Mouse (Mus musculus) adrenal gland, adult (tissue): ENCODE data around the gene Rnf168.
"Not testable (repeated sequence)": the region's sequence is repeated elsewhere in the genome, so short reads cannot be mapped to it uniquely, and the experiment has no call there.

Experiments used
- DNase-seq, 2 experiments: peaks; one replicate each; pipeline ENCODE4 v3.0.0; 2022 to 2023; ENCODE audit warnings: low spot score in 1 of 2; ENCODE audit not compliant: inconsistent age in 2 of 2

The Rnf168 gene

DNA sequence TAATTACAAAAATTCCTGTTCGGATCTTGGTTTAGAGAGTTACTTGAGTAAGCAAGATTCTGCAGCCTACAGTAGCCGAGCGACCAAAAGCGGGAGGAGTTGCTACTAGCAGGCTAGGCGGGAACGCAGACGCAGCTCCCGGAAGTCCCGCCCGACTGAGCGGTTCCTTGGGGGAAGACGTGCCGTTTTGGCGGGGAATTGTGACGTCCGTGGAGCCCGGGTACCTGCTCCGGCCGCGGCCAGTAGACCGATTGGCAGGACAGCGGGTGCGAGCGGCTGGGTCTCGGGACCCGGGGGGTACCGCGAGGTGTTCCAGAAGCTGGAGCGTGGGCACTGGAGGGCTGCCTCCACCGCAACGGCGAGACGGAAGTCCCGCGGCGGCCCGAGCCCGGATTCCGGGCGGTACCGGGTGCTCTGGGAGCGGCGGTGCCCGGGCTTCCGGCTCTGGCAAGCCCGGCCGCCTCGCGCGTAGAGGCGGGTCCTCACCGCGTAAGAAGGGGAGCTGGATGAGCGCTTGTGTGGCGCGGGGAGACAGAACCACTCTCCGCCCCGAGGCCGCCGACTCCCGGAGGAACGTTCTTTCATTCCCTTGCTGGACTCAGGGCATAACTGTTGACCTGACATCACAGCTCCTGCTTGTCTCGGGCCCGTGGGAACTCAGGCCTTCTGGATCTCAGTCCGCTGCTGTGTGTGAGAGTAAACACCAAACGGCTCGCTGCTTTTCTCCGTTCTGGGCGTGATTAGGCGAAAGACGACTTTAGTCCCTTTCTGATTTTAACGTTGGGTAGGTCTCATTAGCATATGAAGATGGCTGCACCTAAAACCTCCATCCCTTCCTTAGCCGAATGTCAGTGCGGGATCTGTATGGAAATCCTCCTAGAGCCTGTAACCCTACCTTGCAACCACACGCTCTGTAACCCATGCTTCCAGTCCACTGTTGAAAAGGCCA is at the start of gene Rnf168:
Gene Rnf168, plus strand, starts transcription at position 152 of the 949 bp plus-strand sequence.
- peak; percentile 94 to 98 for DNase-seq

DNA sequence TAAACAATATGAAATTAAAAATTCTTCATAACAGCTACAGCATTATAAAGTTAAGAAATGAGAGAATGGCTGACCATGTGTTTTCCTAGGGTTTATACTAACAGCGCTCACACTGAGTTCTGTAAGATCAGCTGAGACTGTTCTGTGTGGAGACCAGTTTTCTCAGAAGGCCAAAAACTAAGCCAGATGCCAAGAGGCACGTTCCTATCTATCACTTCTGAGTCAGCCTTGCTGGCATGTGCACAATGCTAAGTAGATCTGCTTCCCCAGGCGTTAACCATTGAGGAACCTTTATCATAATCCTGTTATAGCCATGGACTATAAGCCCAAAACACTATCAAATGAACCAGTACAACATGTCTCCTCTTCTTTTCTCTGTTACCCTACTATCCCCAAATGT is 45.2 kb upstream of the Rnf168 start:
- peak; percentile 71 to 87 for DNase-seq

DNA sequence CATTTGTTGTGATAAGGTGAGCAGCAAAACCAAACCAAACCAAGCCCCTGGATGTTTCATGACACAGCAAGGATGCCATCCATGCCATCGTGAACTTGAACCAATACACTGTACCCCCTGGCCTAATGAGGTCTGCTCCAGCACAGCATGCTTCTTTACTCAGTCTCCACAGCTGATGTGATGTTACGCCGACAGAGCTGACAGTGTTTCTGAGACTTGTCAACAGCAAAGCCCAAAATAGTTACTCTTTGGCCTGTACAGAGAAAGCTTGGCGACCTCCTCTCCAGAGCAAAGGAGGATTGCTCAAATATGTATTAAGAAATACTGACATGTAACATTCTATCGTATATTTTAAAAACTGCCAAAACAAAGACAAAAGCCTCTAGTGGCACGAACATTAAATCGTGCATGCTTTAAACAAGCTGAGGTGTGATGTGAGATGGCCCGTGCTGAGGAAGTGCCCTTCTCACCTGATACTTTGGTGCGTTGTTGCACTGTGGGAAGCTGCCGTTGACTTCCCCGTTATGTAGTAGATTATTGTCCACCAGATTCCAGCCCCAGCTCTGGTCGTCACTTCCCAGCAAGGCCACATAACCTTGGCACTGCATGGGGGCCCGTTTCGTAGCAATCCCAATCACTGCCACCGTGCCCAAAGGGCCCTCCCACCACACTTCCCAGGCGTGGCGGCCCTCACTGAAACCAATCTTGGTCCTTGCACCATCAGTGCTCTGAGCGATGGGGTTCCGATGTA is 39.2 kb upstream of the Rnf168 start:
- peak in 1 of 2 experiments; percentile 46 for DNase-seq

DNA sequence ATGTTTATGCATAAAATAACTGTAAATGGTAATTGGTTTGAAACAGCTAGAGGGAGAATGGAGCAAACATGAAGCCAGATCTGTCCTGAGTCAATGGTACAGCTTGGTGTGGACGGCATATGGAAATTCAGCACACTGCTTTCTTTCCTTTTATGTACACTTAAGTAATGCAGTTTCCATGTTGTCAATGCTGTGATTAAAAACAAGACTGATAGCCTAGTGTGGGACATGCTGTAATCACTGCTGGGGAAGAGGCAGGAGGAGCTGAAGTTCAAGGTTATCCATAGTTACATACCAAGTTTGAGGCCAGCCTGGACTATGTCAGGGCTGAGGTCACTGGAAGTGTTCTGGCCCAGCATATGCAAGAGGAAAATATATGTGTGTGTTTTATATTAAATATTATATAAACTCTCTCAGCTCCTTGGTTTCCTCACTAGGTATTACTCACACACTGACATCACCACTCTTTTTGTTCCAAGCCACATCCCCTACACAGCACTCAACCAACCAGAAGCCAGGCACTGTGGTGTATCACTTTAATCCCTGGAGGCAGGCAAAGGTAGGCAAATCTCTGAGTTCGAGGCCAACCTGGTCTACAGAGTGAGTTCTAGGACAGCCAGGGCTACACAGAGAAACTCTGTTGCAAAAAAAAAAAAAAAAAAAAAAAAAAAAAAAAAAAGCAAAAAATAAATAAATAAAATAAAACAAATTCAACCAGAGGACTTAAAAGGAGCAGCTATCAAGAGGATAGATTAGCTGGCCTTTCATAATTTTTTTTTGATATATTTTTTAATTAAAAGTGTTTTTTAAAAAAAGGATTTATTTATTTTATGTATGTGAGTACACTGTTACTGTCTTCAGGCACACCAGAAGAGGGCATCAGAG is 37.6 kb upstream of the Rnf168 start:
- peak; percentile 26 to 72 for DNase-seq

DNA sequence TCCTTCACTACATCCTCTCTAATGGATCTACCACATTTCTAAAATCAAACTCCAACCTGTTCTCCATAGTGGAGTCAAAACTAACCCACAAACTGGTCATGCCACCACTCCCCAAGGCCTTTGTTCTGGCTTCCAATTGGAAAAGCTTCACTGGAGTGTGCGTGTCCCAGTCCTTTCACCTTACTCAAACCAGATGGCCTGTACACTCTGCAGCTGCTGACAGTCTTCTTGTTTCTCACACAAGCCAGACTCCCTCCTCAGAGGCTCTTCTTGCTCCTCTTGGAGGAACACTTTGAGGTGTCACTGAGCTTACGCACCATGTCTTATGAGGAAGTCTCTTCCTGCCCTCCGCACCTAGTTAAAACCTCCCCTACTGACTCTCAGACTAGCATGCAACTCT is 33.4 kb upstream of the Rnf168 start:
- DNase-seq, result no peak

DNA sequence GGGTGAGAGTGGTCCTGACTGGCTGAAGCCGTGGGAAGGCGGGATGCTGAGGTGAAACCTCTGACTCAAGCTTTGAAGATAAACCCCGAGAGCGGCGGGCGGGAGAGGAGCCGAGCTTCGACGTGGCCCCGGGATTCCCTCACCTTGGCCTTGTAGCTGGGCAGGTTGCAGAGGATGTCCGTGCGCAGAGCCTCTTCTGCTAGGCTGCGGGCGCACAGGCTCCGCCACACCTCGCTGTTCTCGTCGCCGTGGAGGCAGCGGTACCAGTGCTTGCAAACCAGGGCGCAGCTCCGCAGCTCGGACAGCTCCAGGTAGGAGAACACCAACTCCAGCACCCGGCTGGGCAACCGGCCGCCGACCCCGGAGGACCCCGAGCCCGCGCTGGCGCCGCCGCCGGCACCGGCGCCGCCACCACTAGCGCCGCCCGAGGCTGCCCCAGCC is 30.9 kb upstream of the Rnf168 start:
- peak; percentile 71 to 87 for DNase-seq

DNA sequence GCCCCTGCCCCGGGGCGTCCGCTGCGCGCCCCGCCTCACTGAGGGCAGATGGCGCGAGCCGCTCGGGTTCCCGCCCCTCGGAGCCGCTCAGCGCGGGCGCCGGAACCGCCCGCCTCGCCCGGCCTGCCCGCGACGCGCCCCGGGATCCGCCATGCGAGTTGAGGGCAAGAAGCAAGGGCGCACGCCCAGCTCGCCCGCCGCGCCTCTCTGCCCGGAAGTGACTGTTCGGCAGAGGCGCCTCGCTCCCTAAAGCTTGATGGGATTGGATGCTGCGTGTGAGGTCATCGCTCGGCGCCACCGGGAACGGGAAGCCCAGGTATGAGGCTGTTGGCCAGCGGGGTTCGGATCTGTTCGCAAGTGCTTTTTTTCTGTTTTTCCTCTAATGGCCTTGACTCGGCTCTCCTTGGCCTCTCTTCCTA is 30.3 kb upstream of the Rnf168 start, which contains the start of the genes Fbxo45 and Wdr53:
Gene Fbxo45, minus strand, starts transcription at position 207 of the 419 bp plus-strand sequence.
Gene Wdr53, plus strand, starts transcription at position 276 of the 419 bp plus-strand sequence.
- DNase-seq, result peak; percentile 98 to 99

DNA sequence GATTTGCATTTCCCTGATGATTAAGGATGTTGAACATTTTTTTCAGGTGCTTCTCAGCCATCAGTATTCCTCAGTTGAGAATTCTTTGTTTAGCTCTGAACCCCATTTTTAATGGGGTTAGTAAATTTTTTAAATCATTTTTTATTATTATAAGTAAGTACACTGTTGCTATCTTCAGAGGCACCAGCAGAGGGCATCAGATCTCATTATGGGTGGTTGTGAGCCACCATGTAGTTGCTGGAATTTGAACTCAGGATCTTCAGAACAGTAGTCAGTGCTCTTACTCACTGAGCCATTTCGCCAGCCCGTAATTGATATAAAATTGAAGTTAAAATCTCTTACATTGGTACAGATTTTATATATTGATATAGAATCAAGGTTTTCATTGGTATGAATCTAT is 13.0 kb upstream of the Rnf168 start:
- DNase-seq, result peak in 1 of 2 experiments; percentile 59

DNA sequence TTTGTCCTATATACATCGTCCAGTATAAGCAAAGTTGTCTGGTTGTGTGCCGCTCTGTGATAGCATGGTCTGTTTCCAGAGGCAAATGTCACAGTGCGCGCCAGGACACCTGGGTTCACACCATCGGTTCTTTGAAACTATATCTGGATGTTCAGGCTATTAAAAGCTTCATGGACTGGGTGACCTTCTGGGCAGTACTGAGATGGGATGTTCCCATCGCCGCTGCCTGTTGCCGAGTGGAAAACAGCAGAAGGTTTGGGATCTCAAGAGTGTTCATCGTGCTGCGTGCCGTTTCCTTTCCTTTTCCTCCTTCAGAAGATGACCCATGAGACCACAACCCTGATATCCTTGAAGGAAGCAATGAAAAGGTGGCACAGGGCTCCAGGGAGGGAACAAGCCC is 6.0 kb upstream of the Rnf168 start, which contains the start of gene Smco1:
Gene Smco1, plus strand, starts transcription at position 178 of the 400 bp plus-strand sequence.
- DNase-seq, result no peak

DNA sequence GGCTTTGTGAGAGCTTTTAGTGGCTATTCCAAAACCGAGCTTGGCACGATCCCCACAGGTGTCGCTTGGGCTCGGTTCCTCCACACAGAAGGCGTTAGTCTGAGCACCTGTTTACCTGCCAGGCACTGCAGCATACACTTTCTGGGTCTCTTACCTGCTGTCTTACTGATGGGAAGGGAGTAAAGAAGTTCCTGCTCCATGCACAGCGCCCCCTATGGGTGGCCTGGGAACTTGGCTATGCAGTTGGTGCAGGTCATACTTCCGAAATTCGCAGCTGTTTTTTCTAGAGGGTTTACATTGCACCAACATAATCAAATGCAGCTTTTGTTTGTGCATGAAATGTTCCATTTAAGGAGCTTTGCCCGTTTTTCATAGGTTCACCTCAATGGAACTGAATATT is 3.9 kb upstream of the Rnf168 start:
- no peak for DNase-seq

DNA sequence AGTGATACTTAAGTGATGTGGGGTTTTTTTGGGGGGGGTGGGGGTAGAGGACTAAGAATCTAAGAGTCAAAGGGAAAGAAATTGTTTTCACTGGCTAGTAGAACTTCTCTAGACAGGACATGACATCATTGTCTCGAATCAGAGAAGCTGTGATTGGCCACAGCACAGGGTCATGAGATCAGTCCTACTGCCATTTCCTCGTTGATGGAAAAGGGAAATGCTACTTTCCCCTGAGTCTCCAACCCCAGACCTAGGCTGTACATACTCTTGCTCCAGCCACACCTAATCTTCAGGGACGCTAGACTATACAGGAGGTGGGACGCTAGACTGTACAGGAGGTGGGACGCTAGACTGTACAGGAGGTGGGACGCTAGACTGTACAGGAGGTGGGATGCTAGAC is 2.2 kb upstream of the Rnf168 start:
- no peak for DNase-seq

DNA sequence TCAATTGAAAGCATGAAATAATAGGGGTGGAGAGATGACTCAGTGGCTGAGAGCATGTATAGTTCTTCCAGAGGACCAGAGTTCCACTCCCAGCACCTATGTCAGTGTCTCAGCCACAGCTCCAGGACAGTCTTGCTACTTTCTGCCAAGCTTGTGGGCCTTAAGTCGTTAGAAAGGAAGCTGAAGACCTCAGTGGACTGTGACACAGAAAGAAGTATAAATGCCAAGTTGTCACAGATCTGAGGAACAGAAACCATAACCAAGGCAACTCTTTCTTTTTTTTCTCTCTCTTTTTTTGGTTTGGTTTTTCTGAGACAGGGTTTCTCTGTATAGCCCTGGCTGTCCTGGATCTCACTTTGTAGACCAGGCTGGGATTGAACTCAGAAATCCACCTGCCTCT is 1.4 kb upstream of the Rnf168 start:
- no peak for DNase-seq

DNA sequence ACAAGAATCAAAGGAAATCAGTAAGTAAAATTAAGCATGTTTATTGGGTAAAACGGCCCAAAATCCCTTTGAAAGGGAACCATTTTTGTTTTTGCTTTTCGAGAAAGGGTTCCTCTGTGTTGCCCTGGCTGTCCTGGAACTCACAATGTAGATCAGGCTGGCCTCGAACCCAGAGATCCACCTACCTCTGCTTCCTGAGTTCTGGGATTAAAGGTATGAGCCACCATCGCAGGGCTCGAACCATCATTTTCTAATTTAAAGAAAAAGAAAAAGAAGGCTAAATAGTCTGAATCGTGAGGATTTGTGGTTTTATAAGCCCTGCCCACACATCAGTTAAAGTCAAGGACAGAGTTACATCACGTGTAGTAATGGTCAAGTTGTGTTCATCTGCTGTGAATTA is 1.1 kb downstream of the Rnf168 start:
- DNase-seq, result peak in 1 of 2 experiments; percentile 59

DNA sequence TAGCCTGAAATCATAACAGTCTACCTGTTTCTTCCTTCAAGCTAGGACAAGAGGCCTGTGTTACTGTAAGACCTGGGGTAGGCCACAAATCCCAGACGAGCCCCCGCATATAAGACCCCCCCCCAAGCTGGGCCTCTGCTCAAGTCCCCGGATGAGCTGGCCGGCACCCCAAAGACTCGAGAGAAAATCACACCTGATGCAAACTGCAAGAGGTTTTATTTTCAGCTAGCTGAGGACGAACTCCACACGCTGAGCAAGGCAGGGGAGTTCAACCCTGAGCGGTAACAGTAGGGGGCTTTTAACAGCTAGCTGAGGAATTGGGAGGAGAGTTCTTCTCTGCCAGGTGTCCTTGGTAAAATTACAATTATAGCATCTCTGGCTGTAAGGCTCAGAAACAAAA is 3.0 kb downstream of the Rnf168 start:
- DNase-seq, result no peak

DNA sequence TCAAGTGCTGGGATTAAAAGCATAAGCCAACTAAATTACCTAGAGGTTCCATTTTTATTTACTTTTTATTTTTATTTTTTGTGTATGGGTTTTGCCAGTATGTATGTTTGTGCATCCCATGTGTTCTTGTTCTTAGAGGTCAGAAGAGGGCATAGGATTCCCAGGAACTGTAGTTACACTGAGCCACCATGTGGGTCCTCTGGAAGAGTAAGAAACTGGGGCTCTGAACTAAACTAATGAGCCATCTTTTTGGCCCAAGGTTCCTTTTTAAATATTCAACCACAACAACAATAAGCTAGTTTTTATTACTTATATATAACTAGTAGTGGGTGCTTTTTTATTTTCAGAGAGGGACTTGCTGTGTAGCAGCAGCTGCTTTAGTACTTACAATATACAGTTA is 5.3 kb downstream of the Rnf168 start:
- DNase-seq, result no peak

DNA sequence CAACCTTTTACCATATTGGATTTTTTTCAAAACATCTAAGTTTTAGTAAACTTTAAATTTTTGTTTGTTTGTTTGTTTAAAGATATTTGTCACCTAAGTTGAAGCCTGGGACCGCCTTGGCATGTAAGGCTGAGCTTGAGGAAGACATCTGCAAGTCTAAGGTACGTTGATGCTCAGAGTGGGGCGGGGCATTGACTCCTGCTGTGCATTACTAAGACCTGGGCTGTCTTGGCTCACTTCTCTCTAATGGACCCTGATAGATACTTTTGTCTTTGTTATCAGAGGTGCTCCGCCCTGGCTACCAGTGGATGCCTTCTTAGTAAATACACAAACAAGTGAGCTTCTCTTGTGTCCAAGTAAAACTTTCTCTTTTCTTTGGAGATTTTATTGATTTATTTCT is 14.6 kb downstream of the Rnf168 start:
- no peak for DNase-seq

DNA sequence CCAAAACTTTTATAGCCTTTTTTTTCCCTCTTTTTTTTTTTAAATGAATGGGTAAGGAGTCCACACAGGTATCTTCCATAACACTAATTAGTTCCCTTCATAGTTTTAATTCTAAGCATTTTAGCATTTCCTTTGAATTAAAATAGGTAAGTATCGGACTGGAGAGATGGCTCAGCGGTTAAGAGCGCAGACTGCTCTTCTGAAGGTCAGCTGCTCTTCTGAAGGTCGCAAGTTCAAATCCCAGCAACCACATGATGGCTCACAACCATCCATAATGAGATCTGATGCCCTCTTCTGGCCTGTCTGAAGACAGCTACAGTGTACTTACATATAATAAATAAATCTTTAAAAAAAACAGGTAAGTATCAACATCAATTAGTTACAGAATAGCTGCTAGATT is 22.4 kb downstream of the Rnf168 start:
- not testable (repeated sequence) for DNase-seq

DNA sequence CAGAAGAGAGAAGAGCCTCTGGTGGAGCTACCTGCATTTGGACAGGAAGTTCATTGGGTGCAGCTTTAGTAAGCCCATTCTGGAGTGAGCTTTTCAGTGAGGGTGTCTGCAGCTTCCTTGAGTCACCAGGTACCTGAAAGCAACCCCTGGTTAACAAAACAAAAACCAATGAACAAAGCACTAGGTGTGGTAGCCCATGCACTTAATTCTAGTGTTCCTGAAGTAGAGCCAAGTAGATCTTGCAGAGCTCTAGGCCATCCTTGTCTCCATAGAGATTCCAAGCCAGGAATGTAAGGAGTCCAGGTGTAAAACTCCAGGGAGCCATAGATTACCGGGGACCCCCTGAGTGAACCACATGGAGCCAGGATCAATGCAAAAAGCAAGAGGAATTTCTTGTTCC is 25.8 kb downstream of the Rnf168 start:
- DNase-seq, result no peak

DNA sequence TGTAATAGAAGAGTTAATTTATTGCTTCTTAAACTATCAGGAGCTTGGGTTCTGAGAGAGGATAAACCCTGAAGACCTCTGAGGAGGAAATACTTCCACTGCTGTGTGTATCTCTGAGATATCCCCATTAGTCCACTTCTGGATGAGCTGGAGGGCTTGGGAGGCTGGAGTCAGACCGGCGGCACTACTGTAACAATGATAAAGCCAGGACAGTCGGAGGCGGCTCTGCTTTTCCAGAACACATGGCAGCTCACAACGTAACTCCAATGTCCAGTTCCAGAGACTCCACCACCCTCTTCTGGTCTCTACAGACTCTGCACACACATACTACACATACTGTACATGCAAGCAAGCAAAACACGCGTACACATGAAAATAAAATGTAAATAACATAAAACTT is 26.6 kb downstream of the Rnf168 start:
- DNase-seq, result no peak

DNA sequence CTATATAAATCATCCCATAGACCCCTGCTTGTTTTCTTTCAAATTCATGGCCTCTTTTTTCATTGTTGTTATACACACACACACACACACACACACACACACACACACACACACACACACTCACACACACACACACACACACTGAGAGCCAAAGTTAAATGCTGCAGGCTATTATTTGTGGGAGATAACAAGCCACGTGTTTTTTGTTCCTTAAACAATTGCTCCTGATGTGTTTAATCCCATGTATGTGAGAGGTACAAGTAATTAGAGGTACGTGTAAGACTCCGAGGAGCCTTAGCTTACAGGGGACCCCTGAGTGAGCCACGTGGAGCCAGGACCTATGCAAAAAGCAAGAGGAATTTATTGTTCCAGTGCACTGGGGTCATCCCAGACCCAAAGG is 34.7 kb downstream of the Rnf168 start:
- no peak for DNase-seq

DNA sequence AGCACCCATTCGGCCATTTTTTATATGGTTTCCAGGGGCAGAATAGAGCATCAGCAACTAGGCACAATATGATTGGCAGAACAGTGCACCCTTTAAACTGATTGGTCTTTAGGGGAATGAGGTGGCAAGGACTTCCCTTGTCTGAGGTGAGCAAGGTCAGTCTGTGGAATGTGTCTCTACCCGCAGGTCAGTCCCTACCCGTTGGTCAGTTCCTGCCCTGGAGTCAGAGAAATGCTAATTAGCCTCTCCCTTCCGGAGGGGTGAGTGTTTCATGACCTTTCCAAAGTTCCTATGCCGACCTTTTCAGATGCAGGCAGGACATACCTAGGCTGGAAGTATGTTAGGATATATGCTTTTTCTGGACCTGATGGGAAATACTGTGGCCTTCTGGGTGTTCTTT is 35.1 kb downstream of the Rnf168 start:
- DNase-seq, result no peak
